Mouse (Mus musculus) small intestine, adult 2 months (tissue): ENCODE results near the gene Muc1.

ENCODE experiments used
- CTCF ChIP-seq: fragments of 200-500 bp; IDR thresholded peaks from 2 replicates; pipeline ENCODE4 v1.5.1; 2012; ENCODE audit warnings: low read depth, mild to moderate bottlenecking, control low read depth, inconsistent platforms, low read length, moderate library complexity, mixed read lengths; ENCODE audit not compliant: insufficient replicate concordance, insufficient read length; ENCODE audit errors: extremely low read depth
- POLR2A ChIP-seq: fragments of 200-500 bp; IDR thresholded peaks from 2 replicates; pipeline ENCODE4 v1.6.1; 2012; ENCODE audit warnings: low read depth, mild to moderate bottlenecking, control low read depth, inconsistent platforms, low read length, moderate library complexity

- TF ChIP-seq CTCF = no peak
- TF ChIP-seq POLR2A = no peak
These were observed 46.9 kb upstream of the Muc1 start for GRCm38 (mm10) chr3:89181749-89182500.
